Mouse (Mus musculus) left cerebral cortex, postnatal 36 days (tissue): ENCODE results near the gene Sorbs1. TPM values are rescaled to one million over a fixed set of nuclear protein-coding genes. Genes with fewer than 3 reads are reported as not detected.

Source experiments
- DNase-seq, 2 experiments: peaks; one replicate each; pipeline ENCODE4 v3.0.0; 2021 to 2022; ENCODE audit warnings: low spot score in 2 of 2, mixed read lengths in 1 of 2
- intact Hi-C: fragments of 180-260 bp; cut with DNase I; formaldehyde crosslinking; loops from one replicate; pipeline ENCODE4 v1.15.1; 2025
- total RNA-seq, 2 experiments: library from RNA; stranded (reverse); gene quantifications; 2 replicates each; pipeline ENCODE4 v1.2.3; 2021

Sorbs1 gene
- total RNA-seq, 2 experiments from 2014 or later = 111 to 167 TPM

- intact Hi-C loops = no loop called here
- DNase-seq = no peak
Observed at GRCm38 (mm10) chr19:40489633-40490032, 23.9 kb downstream of the Sorbs1 start.

- intact Hi-C loops = no loop called here
- no peak for DNase-seq
Observed at GRCm38 (mm10) chr19:40488853-40489454, 24.6 kb downstream of the Sorbs1 start.

GRCm38 (mm10) chr19:40487561-40487960 is 26.0 kb downstream of the Sorbs1 start:
- intact Hi-C loops = no loop called here
- DNase-seq = peak in 1 of 2 experiments; percentile 35

- DNase-seq = no peak
- intact Hi-C loops = no loop called here
Observed at GRCm38 (mm10) chr19:40481115-40481514, 32.5 kb downstream of the Sorbs1 start.

DNA sequence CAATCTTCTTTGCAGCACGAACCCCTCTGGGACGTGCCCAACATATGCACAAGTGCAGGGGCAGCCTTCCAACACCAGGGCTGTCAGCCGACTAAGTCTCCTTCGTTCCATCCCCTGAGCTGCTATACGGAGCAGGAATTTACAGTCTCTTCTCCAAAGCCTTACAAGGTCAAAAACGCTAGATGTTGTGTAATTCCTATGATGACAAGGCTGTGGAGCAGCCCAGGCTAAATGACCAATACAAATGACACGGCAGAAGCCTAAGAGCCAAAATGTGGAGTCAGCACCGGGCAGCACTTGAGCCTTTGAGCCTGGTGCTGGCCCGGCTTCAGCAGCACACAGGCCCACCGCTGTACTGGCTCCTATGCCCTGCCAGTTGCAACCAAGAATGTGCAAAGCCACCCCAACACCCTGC is 35.4 kb downstream of the Sorbs1 start:
- intact Hi-C loops = no loop called here
- no peak for DNase-seq

DNA sequence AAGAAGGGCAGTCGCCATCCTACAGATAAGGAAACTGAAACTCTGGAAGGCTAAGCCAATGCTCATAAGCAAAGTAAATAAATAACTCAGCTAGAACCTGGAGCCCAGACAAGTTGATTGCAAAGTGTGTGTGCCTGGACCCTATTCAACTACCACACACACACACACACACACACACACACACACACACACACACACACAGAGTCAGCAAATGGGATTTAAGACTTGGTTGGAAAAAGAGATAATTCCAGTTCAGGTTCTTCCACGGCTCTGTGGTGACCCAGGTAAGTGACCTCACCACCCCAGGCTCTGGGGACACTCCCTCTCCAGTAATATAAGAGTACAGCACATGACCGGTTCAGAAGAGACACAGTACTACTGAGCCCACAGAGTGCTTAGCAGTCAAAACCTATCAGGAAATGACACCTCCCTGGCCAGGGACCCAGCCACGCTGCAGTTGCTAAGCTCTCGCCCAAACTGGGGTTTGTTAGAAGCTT is 36.1 kb downstream of the Sorbs1 start:
- no peak for DNase-seq
- intact Hi-C loops = no loop called here

DNA sequence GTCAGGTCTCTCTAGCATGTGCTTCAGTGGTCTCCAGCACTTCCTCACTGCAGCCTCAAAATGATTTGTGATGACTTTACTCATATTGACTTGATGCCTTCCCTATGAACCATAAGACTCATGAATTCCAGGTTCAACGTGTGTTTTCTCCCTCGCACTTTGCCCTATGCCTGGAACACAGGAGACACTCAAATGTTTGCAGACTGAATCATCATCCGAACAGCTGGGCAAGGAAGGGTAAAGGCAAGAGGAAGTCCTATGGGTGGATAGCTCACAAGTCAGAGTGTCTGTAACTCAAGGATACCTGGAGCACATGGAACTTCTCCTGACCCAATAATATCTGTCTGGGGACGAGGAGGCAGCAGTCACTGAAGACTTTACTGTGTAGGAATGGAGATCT is 37.1 kb downstream of the Sorbs1 start:
- intact Hi-C loops = no loop called here
- DNase-seq = no peak

DNA sequence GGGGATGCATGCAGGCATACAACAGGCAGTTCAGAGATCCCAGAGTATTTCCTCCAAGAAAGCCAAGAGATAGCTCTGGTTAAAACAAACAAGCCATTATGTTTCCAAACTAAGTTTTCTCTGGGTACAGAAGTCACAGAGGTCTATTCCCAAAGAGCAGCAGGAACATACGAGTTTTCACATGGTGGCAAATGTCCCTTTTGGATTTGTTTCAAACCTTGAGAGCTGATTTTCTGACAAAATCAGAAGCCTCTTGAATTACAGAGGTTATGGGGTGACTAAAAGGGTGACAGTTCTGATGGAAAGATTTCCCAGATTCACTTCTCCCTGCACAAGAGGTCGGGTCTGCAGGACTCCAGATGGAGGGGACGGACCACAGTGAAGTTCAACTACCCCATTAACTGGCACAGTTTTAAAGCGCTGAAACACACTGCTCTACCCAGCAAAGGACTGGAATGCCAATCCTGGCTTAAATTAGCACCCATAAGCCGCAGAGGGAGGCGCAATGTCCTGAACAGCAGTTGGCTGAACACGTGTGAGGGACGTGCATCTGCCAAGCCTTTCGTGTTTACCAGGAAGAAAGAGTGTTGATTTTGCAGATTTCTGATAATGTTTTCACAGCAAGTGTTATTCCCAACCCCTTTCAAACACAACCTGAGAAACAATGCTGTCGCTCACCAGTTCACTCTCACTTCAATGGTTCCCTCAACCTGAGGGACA is 41.9 kb downstream of the Sorbs1 start:
- peak; percentile 69 to 71 for DNase-seq
- intact Hi-C loops = loop anchor here (2.0 kb wide), 1 partner anchor 41 kb away; the partner anchor contains the start of gene Sorbs1

- intact Hi-C loops = no loop called here
- DNase-seq = no peak
Observed at GRCm38 (mm10) chr19:40469792-40470191, 43.8 kb downstream of the Sorbs1 start.

DNA sequence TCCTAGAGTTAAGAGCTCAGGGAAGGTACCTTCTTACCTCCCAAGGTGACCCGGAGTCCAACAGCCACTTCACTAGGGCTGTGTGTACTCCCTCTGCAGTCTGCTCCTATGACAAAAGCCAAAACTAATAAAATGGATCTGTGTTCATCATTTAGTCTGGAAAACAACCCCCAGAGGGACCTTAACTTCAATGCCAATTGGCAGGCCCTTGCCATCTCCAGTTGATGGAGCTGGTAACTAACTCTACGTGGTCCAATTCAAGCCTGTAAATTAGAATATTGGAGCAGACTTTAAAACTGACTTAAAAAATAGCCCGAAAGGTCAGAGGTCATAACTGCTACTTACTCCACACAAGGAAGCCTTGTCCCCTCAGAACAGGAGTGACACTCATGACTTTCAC is 45.3 kb downstream of the Sorbs1 start:
- no peak for DNase-seq
- intact Hi-C loops = no loop called here

GRCm38 (mm10) chr19:40467810-40468209 is 45.8 kb downstream of the Sorbs1 start:
- intact Hi-C loops = no loop called here
- no peak for DNase-seq

- intact Hi-C loops = no loop called here
- no peak for DNase-seq
Observed at GRCm38 (mm10) chr19:40465339-40465738, 48.2 kb downstream of the Sorbs1 start.

DNA sequence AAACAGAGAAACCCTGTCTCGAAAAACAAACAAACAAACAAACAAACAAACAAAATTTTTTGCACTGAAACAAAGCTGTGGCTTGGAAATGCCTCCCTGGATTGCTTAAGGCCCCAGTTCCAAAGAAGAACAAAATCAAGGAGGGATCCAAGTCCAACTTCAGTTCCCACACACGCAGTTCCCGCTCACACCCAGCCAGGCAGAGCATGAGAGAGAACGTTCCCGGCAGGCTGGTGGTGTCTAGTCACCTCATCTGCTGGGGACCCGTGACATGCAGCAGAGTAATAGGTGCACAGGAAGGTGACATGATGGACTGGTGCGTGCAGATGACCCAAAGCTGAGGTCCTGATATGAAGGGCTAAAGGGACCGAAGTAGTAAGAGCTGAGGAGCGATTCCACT is 49.2 kb downstream of the Sorbs1 start:
- DNase-seq = no peak
- intact Hi-C loops = no loop called here

- intact Hi-C loops = no loop called here
- DNase-seq = no peak
Observed at GRCm38 (mm10) chr19:40462892-40463291, 50.7 kb downstream of the Sorbs1 start.

- intact Hi-C loops = no loop called here
- DNase-seq = no peak
Observed at GRCm38 (mm10) chr19:40462481-40462880, 51.1 kb downstream of the Sorbs1 start.

- intact Hi-C loops = no loop called here
- DNase-seq = no peak
Observed at GRCm38 (mm10) chr19:40461662-40462061, 51.9 kb downstream of the Sorbs1 start.

DNA sequence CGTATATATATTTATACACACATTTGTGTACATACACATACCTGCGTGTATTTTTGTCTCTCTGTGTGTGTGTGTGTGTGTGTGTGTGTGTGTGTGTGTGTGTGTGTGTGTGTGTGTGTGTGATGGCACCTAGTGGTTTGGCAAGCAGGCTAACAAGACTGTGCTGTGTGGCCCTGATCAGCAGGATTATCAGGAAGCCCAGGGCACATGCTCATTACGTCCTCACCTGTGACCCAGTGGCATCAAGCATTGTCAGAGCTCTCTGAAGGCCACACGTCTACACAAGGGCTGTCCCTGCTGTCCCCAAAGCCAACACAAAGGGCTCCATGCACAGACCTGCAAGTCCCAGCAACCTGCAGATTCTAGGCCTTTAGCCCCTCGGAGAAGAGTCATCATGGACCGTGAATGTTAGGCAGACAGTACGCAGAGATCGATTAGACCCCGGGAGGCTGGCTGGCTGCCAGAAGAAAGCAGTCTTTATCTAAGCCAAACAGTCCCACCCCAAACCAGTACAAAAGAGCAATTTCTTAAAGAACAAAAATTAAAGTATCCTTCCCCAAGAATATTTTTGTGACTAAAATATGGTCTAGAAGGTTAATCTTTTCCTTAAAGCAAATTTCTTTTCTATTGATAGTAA is 52.6 kb downstream of the Sorbs1 start:
- intact Hi-C loops = no loop called here
- no peak for DNase-seq

DNA sequence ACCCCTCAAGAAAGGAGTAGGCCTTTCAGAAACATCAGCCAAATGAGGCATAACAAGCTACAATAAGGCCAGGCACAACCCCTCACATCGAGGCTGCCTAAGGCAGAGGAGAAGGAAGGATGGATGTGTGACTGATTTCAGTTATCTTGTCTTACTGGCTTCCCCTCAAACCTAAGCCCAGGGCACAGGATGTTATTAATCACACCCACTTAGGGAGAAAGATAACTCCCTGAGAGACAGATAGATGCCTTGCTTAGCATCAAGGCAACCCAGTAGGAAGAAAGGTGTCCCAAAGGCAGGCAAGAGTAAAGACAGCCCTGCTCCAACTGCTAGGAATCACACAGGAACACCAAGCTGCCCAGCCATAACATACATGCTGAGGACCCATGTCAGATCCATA is 54.2 kb downstream of the Sorbs1 start:
- no peak for DNase-seq
- intact Hi-C loops = loop anchor here (5.0 kb wide), 1 partner anchor 53 kb away; the partner anchor contains the start of gene Sorbs1

DNA sequence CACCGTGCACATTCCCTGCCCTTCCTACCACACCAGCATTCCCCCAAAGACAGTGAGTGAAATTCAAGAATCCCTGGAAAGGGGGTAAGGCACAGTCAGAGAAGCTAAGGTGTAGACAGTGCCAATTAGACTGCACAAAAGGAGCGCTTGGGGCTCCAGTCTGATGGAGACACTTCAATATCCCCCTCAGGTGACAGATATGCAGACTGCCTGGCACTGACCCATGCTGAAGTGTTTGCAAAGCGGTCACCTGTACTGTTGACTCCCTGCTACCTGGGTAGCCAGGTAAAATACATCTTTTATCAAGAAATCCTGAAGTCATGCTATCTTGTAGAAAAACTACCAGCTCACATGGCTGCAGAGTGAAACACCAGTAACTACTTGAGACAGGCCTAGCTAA is 54.8 kb downstream of the Sorbs1 start:
- no peak for DNase-seq
- intact Hi-C loops = loop anchor here (5.0 kb wide), 1 partner anchor 53 kb away; the partner anchor contains the start of gene Sorbs1

- intact Hi-C loops = loop anchor here (5.0 kb wide), 1 partner anchor 57 kb away; the partner anchor contains the start of gene Sorbs1
Observed at GRCm38 (mm10) chr19:40455248-40455647, 58.3 kb downstream of the Sorbs1 start.

DNA sequence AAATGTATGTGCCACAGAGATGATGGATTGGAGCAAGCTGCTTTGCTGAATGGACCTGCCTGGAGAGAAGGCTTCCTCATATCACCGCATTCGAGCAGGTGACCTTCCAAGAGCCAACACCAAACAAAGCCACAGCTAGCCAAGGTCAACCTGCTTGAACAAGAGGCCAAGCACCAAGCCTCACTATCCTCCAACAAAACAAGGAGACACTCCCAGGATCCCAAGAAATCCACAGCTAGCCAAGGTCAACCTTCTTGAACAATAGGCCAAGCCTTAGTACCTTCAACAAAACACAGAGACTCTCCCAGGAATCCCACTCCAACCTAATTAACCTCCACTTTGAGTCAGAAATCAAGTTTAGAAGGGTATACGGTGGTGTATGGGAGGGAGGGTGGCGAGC is 59.5 kb downstream of the Sorbs1 start:
- no peak for DNase-seq
- intact Hi-C loops = no loop called here

More at GRCm38 (mm10) chr19:40455248-40455647, 58.3 kb downstream of the Sorbs1 start:
- no peak for DNase-seq
